Mouse (Mus musculus) spleen, adult 2 months (tissue): ENCODE results near the gene Maml2.

ENCODE experiments used
- CTCF ChIP-seq: fragments of 200-500 bp; IDR thresholded peaks from 2 replicates; pipeline ENCODE4 v1.5.1; 2011; ENCODE audit warnings: mild to moderate bottlenecking, inconsistent platforms; ENCODE audit not compliant: insufficient read depth, insufficient read length, insufficient replicate concordance; ENCODE audit errors: extremely low read depth
- POLR2A ChIP-seq: fragments of 200-500 bp; IDR thresholded peaks from 2 replicates; pipeline ENCODE4 v1.6.1; 2011; ENCODE audit warnings: low read depth, low read length, inconsistent platforms

- TF ChIP-seq CTCF (no peak), POLR2A (no peak)
These were observed 143.2 kb downstream of the Maml2 start for GRCm38 (mm10) chr9:13440911-13441310.
